Mouse (Mus musculus): ENCODE measurements at regions not wholly inside any gene's neighbourhood (a gene's known extent, or its start where the extent isn't known, plus 50 kb on each side); places are given as distances from the start of the nearest gene placed in this dataset.

- DNase-seq = no peak
Observed at GRCm38 (mm10) chr3:39388491-39388890, 501.8 kb downstream of the Fat4 start.

GRCm38 (mm10) chr3:39390442-39390841, 503.7 kb downstream of the Fat4 start:
- no peak for DNase-seq

GRCm38 (mm10) chr3:39392053-39392452, 505.3 kb downstream of the Fat4 start:
- no peak for DNase-seq

- DNase-seq = no peak
Observed at GRCm38 (mm10) chr3:39396672-39397071, 509.9 kb downstream of the Fat4 start.

GRCm38 (mm10) chr3:39397255-39397654, 510.5 kb downstream of the Fat4 start:
- no peak for DNase-seq

- no peak for DNase-seq
Observed at GRCm38 (mm10) chr3:39397677-39398076, 510.9 kb downstream of the Fat4 start.

GRCm38 (mm10) chr3:39424778-39425642, 538.3 kb downstream of the Fat4 start:
- DNase-seq = no peak

GRCm38 (mm10) chr3:39425643-39426016, 538.9 kb downstream of the Fat4 start:
- DNase-seq = no peak

GRCm38 (mm10) chr3:39443328-39443727, 556.6 kb downstream of the Fat4 start:
- peak; percentile 15 to 55 for DNase-seq

- DNase-seq = no peak
Observed at GRCm38 (mm10) chr3:39455650-39456049, 568.9 kb downstream of the Fat4 start.

- DNase-seq = peak; percentile 9 to 42
Observed at GRCm38 (mm10) chr3:39460183-39460888, 573.6 kb downstream of the Fat4 start.

GRCm38 (mm10) chr3:39461561-39461960, 574.8 kb downstream of the Fat4 start:
- no peak for DNase-seq

- DNase-seq = no peak
Observed at GRCm38 (mm10) chr3:39465811-39466210, 579.1 kb downstream of the Fat4 start.

- peak in 1 of 2 experiments; percentile 20 for DNase-seq
Observed at GRCm38 (mm10) chr3:39489392-39489791, 602.7 kb downstream of the Fat4 start.

GRCm38 (mm10) chr3:39494363-39494762, 607.6 kb downstream of the Fat4 start:
- DNase-seq = no peak

GRCm38 (mm10) chr3:39528087-39528486, 641.3 kb downstream of the Fat4 start:
- no peak for DNase-seq

GRCm38 (mm10) chr3:39537515-39537914, 650.8 kb downstream of the Fat4 start:
- no peak for DNase-seq

- DNase-seq = no peak
Observed at GRCm38 (mm10) chr3:39540530-39541118, 653.9 kb downstream of the Fat4 start.

GRCm38 (mm10) chr3:39559460-39560041, 672.8 kb downstream of the Fat4 start:
- DNase-seq = no peak

- DNase-seq = no peak
Observed at GRCm38 (mm10) chr3:39560951-39561350, 674.2 kb downstream of the Fat4 start.

- no peak for DNase-seq
Observed at GRCm38 (mm10) chr3:39571444-39572237, 684.9 kb downstream of the Fat4 start.

GRCm38 (mm10) chr3:39575200-39575599, 688.5 kb downstream of the Fat4 start:
- peak in 1 of 2 experiments; percentile 33 for DNase-seq

Data from lung, postnatal 4 days (tissue).